Mouse (Mus musculus): ENCODE measurements around the gene Ntrk3.

Gene Ntrk3

DNA sequence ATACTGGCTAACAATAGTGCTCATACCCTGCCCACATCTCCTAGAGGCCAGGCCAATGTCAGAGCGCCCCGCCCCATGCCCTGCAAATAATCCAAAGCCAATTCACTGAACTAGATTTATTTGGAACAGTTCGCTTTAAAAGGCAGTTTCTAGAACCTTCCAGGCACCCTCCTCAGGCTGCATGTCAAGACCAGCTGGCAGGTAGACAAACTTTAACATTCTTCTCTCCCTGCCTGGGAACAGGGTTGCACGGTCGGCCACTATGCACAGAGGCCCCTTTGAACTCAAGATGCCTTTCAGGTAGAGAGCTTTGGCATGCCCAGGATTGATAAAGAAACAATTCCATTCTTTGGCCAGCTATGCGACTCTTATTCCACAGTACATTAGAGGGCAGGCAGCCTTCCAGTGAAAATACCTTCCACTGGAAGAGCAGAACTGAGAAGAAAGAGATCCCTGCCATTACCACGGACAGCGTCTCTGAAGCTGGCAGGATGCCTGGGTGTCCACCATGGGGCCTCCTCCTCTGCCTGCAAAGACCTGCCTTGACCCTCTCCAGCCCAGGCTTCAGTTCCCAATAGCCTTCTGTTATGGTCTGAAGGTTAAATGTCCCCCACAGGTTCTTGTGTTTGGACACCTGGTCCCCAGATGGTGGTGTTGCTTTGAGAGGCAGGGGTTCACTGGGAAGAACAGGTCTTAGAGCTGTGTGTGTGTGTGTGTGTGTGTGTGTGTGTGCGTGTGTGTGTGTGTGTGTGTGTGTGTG, 298.3 kb downstream of the Ntrk3 start:
- DNase-seq: peak; percentile 4 to 17

DNA sequence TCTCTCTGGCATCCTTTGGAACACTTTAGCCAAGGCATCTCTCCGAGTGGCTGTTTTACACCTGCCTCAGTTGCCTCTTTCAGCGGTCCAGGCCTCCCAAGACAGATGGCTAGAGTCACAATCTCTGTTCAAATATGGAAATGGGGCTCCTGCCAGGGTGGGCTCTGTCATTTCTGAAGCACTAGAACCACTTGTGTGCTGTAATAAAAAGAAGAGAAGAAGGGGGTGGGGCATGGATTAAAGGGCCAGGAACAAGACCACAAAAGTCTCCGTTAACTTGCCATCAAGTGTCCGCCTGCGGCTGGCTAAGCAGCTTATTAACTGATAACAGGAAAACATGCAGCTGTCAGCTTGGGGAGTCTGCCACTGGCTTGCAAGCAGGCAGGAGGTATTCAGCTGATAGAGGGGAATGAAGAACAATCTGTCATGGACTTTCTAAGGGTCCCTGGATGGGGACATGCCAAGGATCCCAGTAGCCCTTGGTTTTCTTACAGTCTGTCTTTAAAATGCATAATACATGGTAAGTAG, 304.1 kb downstream of the Ntrk3 start:
- no peak for DNase-seq

DNA sequence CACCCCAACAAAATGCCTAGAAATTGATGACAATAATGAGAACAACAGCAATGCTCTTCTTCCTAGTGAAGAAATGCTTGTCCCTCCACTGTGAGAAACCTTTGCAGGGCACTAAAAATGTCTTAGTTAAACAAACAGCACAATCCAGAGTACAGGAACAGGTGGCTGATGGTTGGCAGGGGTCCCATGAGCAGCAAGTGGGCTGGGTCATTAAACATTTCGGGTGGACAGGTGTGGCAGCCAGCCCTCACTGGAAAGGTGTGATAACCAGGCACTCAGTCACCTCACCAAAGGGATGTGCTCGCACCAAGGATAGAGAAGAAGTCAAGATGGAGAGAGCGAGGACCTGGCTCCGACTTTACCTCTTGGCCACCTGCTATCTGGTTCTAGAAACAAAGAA, 306.2 kb downstream of the Ntrk3 start:
- DNase-seq: no peak

GRCm38 (mm10) chr7:78412172-78412571, 325.6 kb downstream of the Ntrk3 start:
- no peak for DNase-seq

DNA sequence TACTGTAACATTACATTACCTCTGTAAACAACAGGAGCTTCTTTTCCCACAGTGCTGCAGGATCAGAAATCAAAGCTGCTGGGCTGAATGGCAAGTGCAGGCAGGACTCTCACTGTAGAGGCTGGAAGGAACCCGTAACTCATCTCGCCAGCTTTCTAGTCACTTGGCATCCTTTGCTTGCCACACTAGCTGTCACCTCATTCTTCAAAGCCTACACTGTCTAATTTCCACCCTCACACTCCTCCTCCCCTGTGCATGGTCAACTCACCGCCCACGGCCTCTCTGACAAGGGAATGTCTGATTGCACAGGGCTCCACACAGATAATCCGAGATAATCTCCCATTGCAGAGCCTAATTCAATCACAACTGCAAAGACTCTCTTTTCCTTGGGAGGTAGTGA, 327.8 kb downstream of the Ntrk3 start:
- DNase-seq: no peak

- no peak for DNase-seq
Observed at GRCm38 (mm10) chr7:78406641-78407291, 331.0 kb downstream of the Ntrk3 start.

GRCm38 (mm10) chr7:78404481-78404880, 333.3 kb downstream of the Ntrk3 start:
- no peak for DNase-seq

GRCm38 (mm10) chr7:78402495-78402894, 335.3 kb downstream of the Ntrk3 start:
- no peak for DNase-seq

DNA sequence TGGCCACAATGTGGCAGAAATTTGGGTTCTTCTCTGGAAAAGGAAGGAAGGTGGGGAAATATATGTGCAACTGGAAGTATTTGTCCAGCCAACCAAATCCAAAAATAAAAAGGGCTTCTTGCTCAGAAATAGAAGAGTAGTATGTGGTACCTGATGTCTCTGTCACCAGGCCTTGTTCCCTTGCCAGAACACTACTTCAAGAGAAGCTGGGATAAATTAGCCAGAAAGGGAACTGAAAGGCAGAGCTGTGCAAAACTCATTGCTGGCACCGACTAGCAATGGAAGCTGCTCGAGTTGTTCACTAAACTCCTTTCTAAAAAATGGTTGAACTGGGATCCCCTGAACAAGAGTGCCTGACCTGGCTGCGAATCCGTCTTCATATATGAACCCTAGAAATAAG, 337.6 kb downstream of the Ntrk3 start:
- DNase-seq: no peak

- no peak for DNase-seq
Observed at GRCm38 (mm10) chr7:78398377-78398776, 339.4 kb downstream of the Ntrk3 start.

DNA sequence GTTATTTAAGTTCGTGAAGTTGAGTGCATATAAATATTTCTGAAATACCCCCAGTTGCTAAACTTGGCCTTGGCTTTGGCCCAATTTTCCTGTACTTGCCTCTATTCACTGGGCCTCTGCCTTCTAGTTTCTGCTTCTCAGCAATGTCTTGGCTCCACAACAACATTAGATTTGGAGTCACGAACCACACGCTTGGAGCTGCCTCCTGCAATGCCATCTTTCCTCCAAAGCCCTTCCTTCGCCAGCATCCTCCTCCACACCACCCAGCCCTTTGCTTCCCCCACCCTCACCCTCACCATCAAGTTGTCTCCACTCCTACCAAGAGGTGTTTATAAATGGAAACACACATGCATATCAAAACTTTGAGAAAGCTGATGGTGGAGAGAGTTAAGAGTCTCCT, 340.6 kb downstream of the Ntrk3 start:
- no peak for DNase-seq

- no peak for DNase-seq
Observed at GRCm38 (mm10) chr7:78390019-78390418, 347.8 kb downstream of the Ntrk3 start.

DNA sequence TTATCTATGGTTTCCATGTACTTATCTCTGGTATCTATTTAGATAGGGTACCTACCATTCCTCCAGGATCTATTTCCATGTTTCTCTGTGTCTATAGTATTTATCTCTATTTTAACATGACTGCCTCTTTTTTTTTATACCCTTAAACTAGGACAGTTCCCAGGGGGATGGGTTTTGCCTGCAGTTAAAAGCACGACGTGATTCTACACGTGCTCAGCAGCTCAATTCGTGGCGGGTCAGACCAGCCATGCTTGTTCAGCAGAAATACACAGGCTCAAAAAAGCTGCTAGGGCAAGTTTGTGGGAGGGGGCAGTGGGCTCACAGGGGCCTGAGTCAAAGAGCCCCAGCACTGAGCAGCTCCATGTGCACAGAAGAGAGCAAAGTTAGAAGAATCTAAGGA, 349.7 kb downstream of the Ntrk3 start:
- no peak for DNase-seq

- no peak for DNase-seq
Observed at GRCm38 (mm10) chr7:78385971-78386370, 351.8 kb downstream of the Ntrk3 start.

GRCm38 (mm10) chr7:78384111-78384510, 353.7 kb downstream of the Ntrk3 start:
- DNase-seq: no peak

GRCm38 (mm10) chr7:78382126-78382525, 355.7 kb downstream of the Ntrk3 start:
- DNase-seq: no peak

DNA sequence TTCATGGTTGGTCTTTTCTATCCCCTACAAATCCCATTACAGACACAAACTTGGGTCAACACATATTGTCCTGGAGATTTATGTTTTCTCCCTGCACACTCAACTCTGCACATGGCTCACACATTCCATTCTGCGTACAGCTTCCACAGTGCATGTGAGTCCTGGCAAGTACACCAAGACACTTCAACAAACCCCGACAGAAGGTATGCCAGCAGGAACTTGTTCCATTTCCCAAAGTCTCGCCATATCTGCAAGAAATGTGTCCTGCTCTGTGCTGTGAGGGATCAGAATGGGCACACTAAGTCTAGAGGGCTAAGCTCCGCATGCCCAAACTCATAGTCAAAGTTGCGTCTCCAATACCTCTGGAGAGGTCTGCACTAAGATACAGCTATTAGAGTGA, 358.0 kb downstream of the Ntrk3 start:
- no peak for DNase-seq

- DNase-seq: no peak
Observed at GRCm38 (mm10) chr7:78378306-78378705, 359.5 kb downstream of the Ntrk3 start.

- DNase-seq: no peak
Observed at GRCm38 (mm10) chr7:78376875-78377274, 360.9 kb downstream of the Ntrk3 start.

DNA sequence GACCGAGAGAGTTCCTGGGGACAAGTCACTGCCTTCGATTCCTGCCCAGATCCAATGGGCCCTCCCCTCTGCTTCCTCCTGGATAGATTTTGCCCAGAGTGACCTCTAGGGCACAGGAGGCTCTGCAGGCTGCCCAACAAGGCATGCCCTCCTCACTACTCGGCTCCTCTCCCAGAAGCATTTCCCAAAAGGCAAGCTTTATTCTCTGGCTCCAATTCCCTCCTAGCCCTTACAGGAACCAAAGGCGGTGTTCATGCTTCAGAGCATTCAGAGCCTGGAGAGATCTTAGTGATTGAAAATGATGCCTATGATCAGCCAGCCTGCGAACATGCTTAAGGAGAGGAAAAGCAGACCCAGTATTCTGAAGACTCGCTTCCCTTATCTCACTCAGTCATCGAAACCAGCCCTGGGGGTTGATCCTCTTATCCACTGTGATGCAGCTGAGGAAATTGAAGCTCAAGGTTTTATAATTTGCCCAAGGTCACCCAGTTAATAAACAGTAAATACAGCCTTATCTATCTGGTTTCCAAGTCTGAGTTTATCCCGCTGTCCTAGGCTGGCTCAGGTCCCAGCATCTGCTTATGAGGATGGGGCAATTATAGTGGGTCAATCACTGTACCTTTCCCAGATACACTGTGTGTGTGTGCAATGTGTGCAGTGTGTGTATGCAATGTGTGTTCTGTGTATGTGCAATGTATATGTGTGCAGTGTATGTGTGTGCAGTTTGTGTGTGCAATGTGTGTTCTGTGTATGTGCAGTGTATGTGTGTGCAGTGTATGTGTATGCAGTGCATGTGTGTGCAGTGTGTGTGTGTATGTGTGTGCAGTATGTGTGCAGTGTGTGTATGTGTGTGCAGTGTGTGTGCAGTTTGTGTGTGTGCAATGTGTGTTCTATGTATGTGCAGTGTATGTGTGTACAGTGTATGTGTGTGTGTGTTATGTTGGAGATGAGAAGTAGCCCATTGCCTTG, 376.2 kb downstream of the Ntrk3 start:
- DNase-seq: no peak

DNA sequence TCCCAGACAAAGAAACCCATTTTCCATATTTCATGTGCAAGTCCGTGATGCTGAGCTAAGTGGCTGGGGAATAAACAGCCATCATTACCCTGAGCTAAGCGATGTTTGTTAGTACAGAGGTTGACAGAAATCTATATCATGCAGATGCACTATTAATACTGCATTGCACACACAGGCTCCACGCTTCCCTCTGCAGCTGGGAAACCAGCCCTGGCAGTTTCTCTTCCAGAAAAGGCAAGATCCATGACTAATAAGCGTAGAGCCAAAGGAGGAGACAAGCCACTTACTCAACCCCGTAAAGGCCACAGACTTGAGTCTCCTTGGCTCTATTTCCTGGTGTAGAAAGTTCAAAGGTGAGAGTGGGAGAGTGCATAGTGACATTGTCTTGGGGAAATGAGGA, 390.3 kb downstream of the Ntrk3 start:
- DNase-seq: no peak

DNA sequence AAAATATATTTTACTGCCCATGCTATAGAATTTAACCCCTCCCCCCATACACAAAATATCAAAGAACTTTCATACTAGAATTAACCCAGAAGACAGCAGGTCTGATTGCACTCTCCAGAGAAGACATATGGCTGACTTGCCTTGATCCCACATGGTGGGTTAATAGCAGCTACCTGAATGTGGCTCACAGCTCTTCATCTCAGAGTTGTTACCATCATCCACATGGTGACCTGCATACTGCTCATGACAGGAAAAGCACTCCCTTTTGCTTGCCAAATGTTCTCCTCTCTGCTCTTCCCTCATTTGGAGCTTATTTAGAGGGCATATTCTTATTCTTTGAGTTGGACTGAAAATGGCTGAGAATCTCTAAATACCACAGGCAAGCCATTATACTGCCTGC, 404.4 kb downstream of the Ntrk3 start:
- no peak for DNase-seq

DNA sequence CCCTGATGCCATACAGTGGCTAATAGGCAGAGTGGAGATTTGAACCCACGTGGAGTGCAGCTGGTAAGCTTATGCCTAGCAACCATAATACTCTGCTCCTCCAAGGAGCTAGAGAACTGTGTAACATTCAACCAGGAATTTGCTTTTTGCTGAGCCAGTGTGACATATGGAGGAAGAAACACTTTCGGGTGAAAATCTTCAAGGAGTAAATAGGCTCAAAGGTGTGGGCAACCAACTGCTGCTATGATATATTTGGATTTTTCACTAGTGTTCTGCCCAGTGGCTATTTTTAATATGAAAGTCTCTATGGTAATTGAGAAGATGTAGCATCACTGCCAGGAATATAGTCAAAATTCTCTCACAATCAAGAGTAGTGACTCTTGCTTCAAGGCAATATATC, 409.5 kb downstream of the Ntrk3 start:
- no peak for DNase-seq

All from kidney, postnatal 4 days (tissue).